Mouse (Mus musculus): Measurements from ENCODE around the gene Fam71e1. TPM values are rescaled to one million over a fixed set of nuclear protein-coding genes. Genes with fewer than 3 reads are reported as not detected.

The Fam71e1 gene
- polyA plus RNA-seq (2012; rRNA removed) = 7.8 and 9.4 TPM in 2 replicates

DNA sequence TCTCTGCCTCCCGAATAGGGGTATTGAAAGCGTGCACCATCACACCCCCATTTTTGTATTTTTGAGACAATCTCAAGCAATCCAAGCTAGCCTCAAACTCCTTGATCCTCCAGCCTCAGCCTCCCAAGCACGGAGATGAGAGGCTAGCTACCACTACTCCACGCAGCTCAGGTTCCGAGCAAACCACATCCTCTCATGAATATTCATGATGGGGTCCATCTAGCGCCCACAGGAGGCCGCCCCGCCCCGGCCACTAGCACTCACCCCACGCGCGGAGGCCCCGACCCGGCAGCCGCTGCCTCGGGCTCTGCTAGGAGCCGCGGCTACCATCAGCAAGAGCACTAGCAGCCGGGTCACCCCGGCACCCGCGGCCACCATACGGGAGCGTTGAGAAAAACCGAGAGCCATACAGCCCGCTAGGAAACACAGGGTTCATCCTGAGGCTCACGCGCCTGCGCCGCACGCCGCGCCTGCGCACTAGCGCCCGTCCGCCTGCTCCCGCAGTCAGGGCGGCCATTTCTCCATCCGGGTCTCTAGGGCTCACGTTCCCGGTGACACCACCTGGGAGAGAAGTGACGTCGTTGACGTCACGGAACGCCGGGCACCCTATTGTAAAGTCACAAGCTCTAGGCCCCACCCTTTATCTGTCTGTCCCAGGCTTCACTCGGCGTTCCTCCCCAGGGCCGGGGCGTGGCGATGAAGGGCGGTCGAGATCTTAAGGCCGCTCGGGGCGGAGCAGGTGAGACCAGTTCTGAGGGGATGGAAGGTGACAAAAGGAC is at the start of gene Fam71e1, which contains the start of gene Emc10:
Gene Fam71e1 (plus strand): TSS at position 590 of the 779 bp plus-strand sequence.
Gene Emc10 (minus strand): TSS at position 538 of the 779 bp plus-strand sequence.
- Histone ChIP-seq H3K36me3 (ENCODE audit: control insufficient read depth, insufficient read depth, low read length) (no peaks in the 10 kb centered on the region), H3K4me1 (replicated peaks; ENCODE audit: control insufficient read depth, insufficient read depth, low read length) (peaks cover 17% of the 10 kb centered on the region), H3K4me3 (ENCODE audit: control insufficient read depth, insufficient read depth, low read length) (peak within 1 kb of the TSS; percentile 73), H3K27me3 (ENCODE audit: control insufficient read depth, insufficient read depth, low read length) (no peaks in the 10 kb centered on the region), H3K27ac (ENCODE audit: control insufficient read depth, insufficient read depth, low read length) (peak within 1 kb of the TSS; percentile 75)
- WGBS = under 1% methylated on average over 58 of the region's 58 CpGs
- DNase-seq = peak; percentile 97
- TF ChIP-seq POLR2A (IDR thresholded peaks at IDR 0.05; ENCODE audit: control insufficient read depth, extremely low read depth, insufficient read depth, low read length, poor library complexity) (peak; percentile 76), CTCF (IDR thresholded peaks at IDR 0.05; ENCODE audit: borderline replicate concordance, control insufficient read depth, extremely low read depth, insufficient read depth, low read length, poor library complexity) (peak; percentile 76; the same call in 1 of the 2 replicates)

DNA sequence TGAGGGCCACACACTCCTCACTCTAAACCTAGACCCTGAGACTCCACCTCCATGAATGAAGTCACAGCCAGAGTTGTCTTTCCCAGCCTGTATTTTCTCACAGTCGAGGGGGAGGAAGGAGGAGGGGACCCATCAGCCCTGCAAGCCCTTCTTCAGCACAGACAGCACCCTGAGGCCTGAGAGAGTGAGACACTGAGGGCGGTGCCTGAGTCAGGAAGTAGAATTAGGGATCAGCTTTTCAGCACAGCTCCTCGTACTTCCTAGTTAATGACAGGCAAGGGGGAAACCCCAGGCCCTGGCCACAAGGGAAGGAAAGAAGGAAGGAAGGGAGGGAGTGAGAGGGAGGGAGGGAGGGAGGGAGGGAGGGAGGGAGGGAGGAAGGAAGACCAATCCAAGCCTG is 43.1 kb upstream of the Fam71e1 start:
- DNase-seq = no peak
- no peak for TF ChIP-seq CTCF (IDR thresholded peaks at IDR 0.05; ENCODE audit: borderline replicate concordance, control insufficient read depth, extremely low read depth, insufficient read depth, low read length, poor library complexity)
- TF ChIP-seq POLR2A (IDR thresholded peaks at IDR 0.05; ENCODE audit: control insufficient read depth, extremely low read depth, insufficient read depth, low read length, poor library complexity) = no peak
- H3K4me3 ChIP-seq (ENCODE audit: control insufficient read depth, insufficient read depth, low read length) = no peak overlapping the region
- no peak overlapping the region for H3K27ac ChIP-seq (ENCODE audit: control insufficient read depth, insufficient read depth, low read length)
- 12% methylated on average over 3 of the region's 3 CpGs for WGBS
- no peaks in the 10 kb centered on the region for H3K27me3 ChIP-seq (ENCODE audit: control insufficient read depth, insufficient read depth, low read length)
- no peaks in the 10 kb centered on the region for H3K36me3 ChIP-seq (ENCODE audit: control insufficient read depth, insufficient read depth, low read length)
- H3K4me1 ChIP-seq (replicated peaks; ENCODE audit: control insufficient read depth, insufficient read depth, low read length) = no peaks in the 10 kb centered on the region

DNA sequence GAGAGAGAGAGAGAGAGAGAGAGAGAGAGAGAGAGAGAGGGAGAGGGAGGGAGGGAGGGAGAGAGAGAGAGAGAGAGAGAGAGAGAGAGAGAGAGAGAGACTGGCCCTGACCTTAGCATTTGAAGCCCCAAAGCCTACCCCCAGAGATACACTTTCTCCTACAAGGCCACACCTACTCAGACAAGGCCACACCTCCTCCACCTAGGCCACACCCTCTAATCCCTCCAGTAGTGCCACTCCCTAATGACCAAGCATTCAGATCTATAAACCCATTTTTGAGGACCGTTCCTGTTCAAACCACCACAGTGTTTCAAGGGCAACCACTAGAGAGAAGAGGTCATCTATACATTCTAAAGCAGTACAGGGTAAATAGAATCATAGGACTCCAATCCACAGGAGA is 40.1 kb upstream of the Fam71e1 start:
- no peaks in the 10 kb centered on the region for H3K27me3 ChIP-seq (ENCODE audit: control insufficient read depth, insufficient read depth, low read length)
- H3K4me1 ChIP-seq (replicated peaks; ENCODE audit: control insufficient read depth, insufficient read depth, low read length) = no peaks in the 10 kb centered on the region
- DNase-seq = no peak
- 93% methylated on average over 1 of the region's 1 CpGs for WGBS
- H3K36me3 ChIP-seq (ENCODE audit: control insufficient read depth, insufficient read depth, low read length) = no peaks in the 10 kb centered on the region
- no peak for TF ChIP-seq CTCF (IDR thresholded peaks at IDR 0.05; ENCODE audit: borderline replicate concordance, control insufficient read depth, extremely low read depth, insufficient read depth, low read length, poor library complexity)
- TF ChIP-seq POLR2A (IDR thresholded peaks at IDR 0.05; ENCODE audit: control insufficient read depth, extremely low read depth, insufficient read depth, low read length, poor library complexity) = no peak
- no peak overlapping the region for H3K4me3 ChIP-seq (ENCODE audit: control insufficient read depth, insufficient read depth, low read length)
- H3K27ac ChIP-seq (ENCODE audit: control insufficient read depth, insufficient read depth, low read length) = no peak overlapping the region

DNA sequence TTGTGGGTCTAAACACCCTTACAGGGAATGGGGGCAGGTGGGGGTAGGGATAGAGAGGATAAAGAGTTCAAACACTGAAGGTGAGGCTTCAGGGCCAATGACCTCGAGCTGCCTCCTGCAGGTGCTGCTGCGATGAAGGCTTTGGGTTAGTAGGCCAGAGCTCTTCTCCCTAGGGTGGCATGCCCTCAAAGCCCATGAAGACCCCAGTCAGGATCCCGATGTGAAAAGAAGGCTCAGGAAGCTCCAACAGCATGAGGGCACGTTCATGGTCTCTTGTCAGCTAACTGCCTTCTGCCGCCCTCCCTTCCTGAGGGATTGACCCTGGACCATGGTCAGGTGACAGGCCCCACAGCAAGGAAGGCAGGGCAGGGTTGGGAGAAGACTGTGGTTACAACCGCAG is 36.3 kb upstream of the Fam71e1 start:
- Histone ChIP-seq H3K27me3 (ENCODE audit: control insufficient read depth, insufficient read depth, low read length) (no peaks in the 10 kb centered on the region; the same call in 1 of the 2 replicates), H3K27ac (ENCODE audit: control insufficient read depth, insufficient read depth, low read length) (no peak overlapping the region), H3K4me3 (ENCODE audit: control insufficient read depth, insufficient read depth, low read length) (no peak overlapping the region), H3K4me1 (replicated peaks; ENCODE audit: control insufficient read depth, insufficient read depth, low read length) (no peaks in the 10 kb centered on the region), H3K36me3 (ENCODE audit: control insufficient read depth, insufficient read depth, low read length) (no peaks in the 10 kb centered on the region)
- no peak for DNase-seq
- TF ChIP-seq POLR2A (IDR thresholded peaks at IDR 0.05; ENCODE audit: control insufficient read depth, extremely low read depth, insufficient read depth, low read length, poor library complexity) = no peak
- no peak for TF ChIP-seq CTCF (IDR thresholded peaks at IDR 0.05; ENCODE audit: borderline replicate concordance, control insufficient read depth, extremely low read depth, insufficient read depth, low read length, poor library complexity)
- WGBS = 71% methylated on average over 6 of the region's 6 CpGs

DNA sequence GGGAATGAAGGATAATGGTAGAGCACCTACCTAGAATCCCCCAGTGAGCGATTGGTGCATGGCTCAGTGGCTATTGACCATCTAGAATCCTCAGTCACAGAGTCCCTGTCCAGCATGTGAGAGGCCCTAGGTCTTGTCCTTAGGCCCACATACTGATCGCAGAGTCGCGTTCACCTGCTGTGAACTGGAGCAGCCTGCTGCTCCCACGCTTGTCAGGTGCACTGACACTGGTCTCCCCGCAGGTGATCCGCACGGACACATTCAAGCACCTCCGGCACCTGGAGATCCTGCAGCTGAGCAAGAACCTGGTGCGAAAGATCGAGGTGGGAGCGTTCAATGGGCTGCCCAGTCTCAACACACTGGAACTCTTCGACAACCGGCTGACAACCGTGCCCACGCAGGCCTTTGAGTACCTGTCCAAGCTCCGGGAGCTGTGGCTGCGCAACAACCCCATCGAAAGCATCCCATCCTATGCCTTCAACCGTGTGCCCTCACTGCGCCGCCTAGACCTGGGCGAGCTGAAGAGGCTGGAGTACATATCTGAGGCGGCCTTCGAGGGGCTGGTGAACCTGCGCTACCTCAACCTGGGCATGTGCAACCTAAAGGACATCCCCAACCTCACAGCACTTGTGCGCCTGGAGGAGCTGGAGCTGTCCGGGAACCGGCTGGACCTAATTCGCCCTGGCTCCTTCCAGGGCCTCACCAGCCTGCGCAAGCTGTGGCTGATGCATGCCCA is 35.4 kb upstream of the Fam71e1 start:
- TF ChIP-seq CTCF (IDR thresholded peaks at IDR 0.05; ENCODE audit: borderline replicate concordance, control insufficient read depth, extremely low read depth, insufficient read depth, low read length, poor library complexity) = no peak
- TF ChIP-seq POLR2A (IDR thresholded peaks at IDR 0.05; ENCODE audit: control insufficient read depth, extremely low read depth, insufficient read depth, low read length, poor library complexity) = no peak
- 75% methylated on average over 31 of the region's 31 CpGs for WGBS

DNA sequence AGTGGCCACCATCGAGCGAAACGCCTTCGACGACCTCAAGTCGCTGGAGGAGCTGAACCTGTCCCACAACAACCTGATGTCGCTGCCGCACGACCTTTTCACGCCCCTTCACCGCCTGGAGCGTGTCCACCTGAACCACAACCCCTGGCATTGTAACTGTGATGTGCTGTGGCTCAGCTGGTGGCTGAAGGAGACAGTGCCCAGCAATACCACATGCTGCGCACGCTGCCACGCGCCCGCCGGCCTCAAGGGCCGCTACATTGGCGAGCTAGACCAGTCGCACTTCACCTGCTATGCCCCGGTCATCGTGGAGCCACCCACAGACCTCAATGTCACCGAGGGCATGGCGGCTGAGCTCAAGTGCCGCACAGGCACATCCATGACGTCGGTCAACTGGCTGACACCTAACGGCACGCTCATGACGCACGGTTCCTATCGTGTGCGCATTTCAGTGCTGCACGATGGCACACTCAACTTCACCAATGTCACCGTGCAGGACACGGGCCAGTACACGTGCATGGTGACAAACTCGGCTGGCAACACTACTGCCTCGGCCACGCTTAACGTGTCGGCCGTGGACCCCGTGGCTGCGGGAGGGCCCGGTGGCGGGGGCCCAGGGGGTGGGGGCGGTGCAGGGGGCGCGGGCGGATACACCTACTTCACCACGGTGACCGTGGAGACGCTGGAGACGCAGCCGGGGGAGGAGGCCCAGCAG is 34.7 kb upstream of the Fam71e1 start:
- no peaks in the 10 kb centered on the region for H3K36me3 ChIP-seq (ENCODE audit: control insufficient read depth, insufficient read depth, low read length)
- no peak overlapping the region for H3K4me3 ChIP-seq (ENCODE audit: control insufficient read depth, insufficient read depth, low read length)
- no peaks in the 10 kb centered on the region for H3K4me1 ChIP-seq (replicated peaks; ENCODE audit: control insufficient read depth, insufficient read depth, low read length)
- no peak for DNase-seq
- H3K27ac ChIP-seq (ENCODE audit: control insufficient read depth, insufficient read depth, low read length) = no peak overlapping the region
- H3K27me3 ChIP-seq (ENCODE audit: control insufficient read depth, insufficient read depth, low read length) = no peaks in the 10 kb centered on the region; the same call in 1 of the 2 replicates
- TF ChIP-seq POLR2A (IDR thresholded peaks at IDR 0.05; ENCODE audit: control insufficient read depth, extremely low read depth, insufficient read depth, low read length, poor library complexity) (no peak), CTCF (IDR thresholded peaks at IDR 0.05; ENCODE audit: borderline replicate concordance, control insufficient read depth, extremely low read depth, insufficient read depth, low read length, poor library complexity) (no peak)
- 52% methylated on average over 55 of the region's 57 CpGs for WGBS

More for the DNA sequence above, 35.4 kb upstream of the Fam71e1 start:
- no peak for DNase-seq
- no peaks in the 10 kb centered on the region for H3K4me1 ChIP-seq (replicated peaks; ENCODE audit: control insufficient read depth, insufficient read depth, low read length)
- H3K27ac ChIP-seq (ENCODE audit: control insufficient read depth, insufficient read depth, low read length) = no peak overlapping the region
- H3K4me3 ChIP-seq (ENCODE audit: control insufficient read depth, insufficient read depth, low read length) = no peak overlapping the region
- no peaks in the 10 kb centered on the region; the same call in 1 of the 2 replicates for H3K27me3 ChIP-seq (ENCODE audit: control insufficient read depth, insufficient read depth, low read length)
- H3K36me3 ChIP-seq (ENCODE audit: control insufficient read depth, insufficient read depth, low read length) = no peaks in the 10 kb centered on the region
